8 mouse cellular contexts compared by ENCODE assay signal in genomic region chr10:81168521-81169244, GRCm38 (mm10). TPM values are rescaled to one million over a fixed set of nuclear protein-coding genes. Genes with fewer than 3 reads are reported as not detected.
DNase-seq lines count a peak whose midpoint lies in the region; ATAC-seq and TF ChIP-seq lines count a peak whose summit lies in the region.

No protein-coding gene starts in this region.

- H3K9ac ChIP-seq in hindbrain, postnatal 0 days (replicated peaks; ENCODE audit: low read length) = peak overlapping the region; percentile 53

- intact Hi-C loops in gastrocnemius, adult 2 months (cut with DNase I) = no loop called here
- intact Hi-C loops in left cerebral cortex, postnatal 25 days (cut with DNase I) = no loop called here

- peak; percentile 89 for DNase-seq in ZHBTc4 (ENCODE audit: low read depth, low spot score)
- peak; percentile 76 to 83 for DNase-seq in cerebellum, postnatal 36 days
- peak; percentile 91 for DNase-seq in gastrocnemius, adult 2 months
- DNase-seq in hindbrain, postnatal 0 days (ENCODE audit: low spot score) = peak; percentile 88
- DNase-seq in left cerebral cortex, postnatal 25 days (ENCODE audit: low spot score in 2 of 2) = peak; percentile 74 to 86
- peak; percentile 68 to 75 for DNase-seq in right cerebral cortex, postnatal 36 days (ENCODE audit: low spot score in 2 of 2)
- peak; percentile 87 for DNase-seq in yolk sac, embryonic 10.5 days (ENCODE audit: low spot score)

- WGBS in hindbrain, postnatal 0 days = 5% methylated on average over 29 of the region's 29 CpGs

- H3K4me1 ChIP-seq in hindbrain, postnatal 0 days (ENCODE audit: insufficient read depth, low read length) = peaks cover 12% of the 10 kb centered on the region; the same call in 1 of the 2 replicates

- H3K4me2 ChIP-seq in hindbrain, postnatal 0 days (ENCODE audit: low read depth, low read length) = peak overlapping the region; percentile 86

- H3K27me3 ChIP-seq in hindbrain, postnatal 0 days (ENCODE audit: insufficient read depth, low read length) = no peaks in the 10 kb centered on the region

- H3K36me3 ChIP-seq in hindbrain, postnatal 0 days (ENCODE audit: insufficient read depth, low read length) = no peaks in the 10 kb centered on the region

- H3K27ac ChIP-seq in gastrocnemius, adult 2 months = peak overlapping the region; percentile 96
- H3K27ac ChIP-seq in hindbrain, postnatal 0 days = peak overlapping the region; percentile 85

- TF ChIP-seq CTCF in gastrocnemius, adult 2 months (IDR thresholded peaks at IDR 0.05) = no peak
- TF ChIP-seq CTCF in hindbrain, postnatal 0 days (IDR thresholded peaks at IDR 0.05; ENCODE audit: low read depth) = no peak

- peak; percentile 28 for ATAC-seq in hindbrain, postnatal 0 days
- peak; percentile 66 for ATAC-seq in megakaryocyte-erythroid progenitor cell, adult 5-6 weeks (replicated peaks; ENCODE audit: low FRiP score, low TSS enrichment, poor library complexity, severe bottlenecking)

- no peaks in the 10 kb centered on the region for H3K9me3 ChIP-seq in hindbrain, postnatal 0 days (ENCODE audit: low read length)

- H3K4me3 ChIP-seq in gastrocnemius, adult 2 months = peak overlapping the region; percentile 97
- H3K4me3 ChIP-seq in hindbrain, postnatal 0 days (ENCODE audit: low read length) = peak overlapping the region; percentile 90

RNA-seq across cellular contexts. Expression of gene Pias4, which starts 1.0 kb away (rescaled TPM):
- total RNA-seq in gastrocnemius, adult 2 months (2021) = 10 to 100 TPM; 15.7 to 16.2 TPM
- 33.9 and 46.4 TPM in 2 replicates for total RNA-seq in hindbrain, postnatal 0 days (2014; rRNA removed)
- 32.0 and 33.7 TPM in 2 replicates for polyA plus RNA-seq in hindbrain, postnatal 0 days (2015; fragmentation: Nextera tagmentation; extraction: Ambion mirVana)
- total RNA-seq in left cerebral cortex, postnatal 25 days (2021) = 10 to 100 TPM; 26.6 to 28.7 TPM
- total RNA-seq in megakaryocyte-erythroid progenitor cell, adult 5-6 weeks (2014; fragmentation: Nextera tagmentation) = 14.8 and 15.2 TPM in 2 replicates
- total RNA-seq in megakaryocyte-erythroid progenitor cell, adult 5-6 weeks (2017) = 5.4 and 20.8 TPM in 2 replicates

RNA-seq across cellular contexts. Expression of gene Eef2, which starts 7.7 kb away (rescaled TPM):
- 1,000 to 10,000 TPM; 1,128 to 1,335 TPM for total RNA-seq in gastrocnemius, adult 2 months (2021)
- total RNA-seq in hindbrain, postnatal 0 days (2014; rRNA removed) = 2,095 and 2,196 TPM in 2 replicates
- 422 and 434 TPM in 2 replicates for polyA plus RNA-seq in hindbrain, postnatal 0 days (2015; fragmentation: Nextera tagmentation; extraction: Ambion mirVana)
- 100 to 1,000 TPM; 854 to 872 TPM for total RNA-seq in left cerebral cortex, postnatal 25 days (2021)
- total RNA-seq in megakaryocyte-erythroid progenitor cell, adult 5-6 weeks (2014; fragmentation: Nextera tagmentation) = 1,282 and 1,455 TPM in 2 replicates
- 1,743 and 1,799 TPM in 2 replicates for total RNA-seq in megakaryocyte-erythroid progenitor cell, adult 5-6 weeks (2017)

RNA-seq across cellular contexts. Expression of gene Dapk3, which starts 14.1 kb away (rescaled TPM):
- total RNA-seq in gastrocnemius, adult 2 months (2021) = 10 to 100 TPM; 22.1 to 24.9 TPM
- 69.7 and 80.9 TPM in 2 replicates for total RNA-seq in hindbrain, postnatal 0 days (2014; rRNA removed)
- 52.3 and 56.1 TPM in 2 replicates for polyA plus RNA-seq in hindbrain, postnatal 0 days (2015; fragmentation: Nextera tagmentation; extraction: Ambion mirVana)
- total RNA-seq in left cerebral cortex, postnatal 25 days (2021) = 10 to 100 TPM; 71.3 to 77.7 TPM
- 27.7 and 51.7 TPM in 2 replicates for total RNA-seq in megakaryocyte-erythroid progenitor cell, adult 5-6 weeks (2014; fragmentation: Nextera tagmentation)
- total RNA-seq in megakaryocyte-erythroid progenitor cell, adult 5-6 weeks (2017) = 16.2 and 30.9 TPM in 2 replicates

RNA-seq across cellular contexts. Expression of gene 4930442H23Rik, which starts 15.0 kb away (rescaled TPM):
- not detected for total RNA-seq in gastrocnemius, adult 2 months (2021)
- total RNA-seq in hindbrain, postnatal 0 days (2014; rRNA removed) = not detected in 2 replicates
- 0.26 TPM in 1 of 2 replicates, not detected in the other for polyA plus RNA-seq in hindbrain, postnatal 0 days (2015; fragmentation: Nextera tagmentation; extraction: Ambion mirVana)
- not detected for total RNA-seq in left cerebral cortex, postnatal 25 days (2021)
- total RNA-seq in megakaryocyte-erythroid progenitor cell, adult 5-6 weeks (2014; fragmentation: Nextera tagmentation) = not detected in 2 replicates
- total RNA-seq in megakaryocyte-erythroid progenitor cell, adult 5-6 weeks (2017) = not detected in 2 replicates

RNA-seq across cellular contexts. Expression of gene Nmrk2, which starts 33.2 kb away (rescaled TPM):
- 10 to 100 TPM; 59.7 to 72.8 TPM for total RNA-seq in gastrocnemius, adult 2 months (2021)
- 0.31 and 0.58 TPM in 2 replicates for total RNA-seq in hindbrain, postnatal 0 days (2014; rRNA removed)
- polyA plus RNA-seq in hindbrain, postnatal 0 days (2015; fragmentation: Nextera tagmentation; extraction: Ambion mirVana) = 0.15 and 0.25 TPM in 2 replicates
- total RNA-seq in left cerebral cortex, postnatal 25 days (2021) = under 1 TPM in 1 of 2 experiments, not detected in 1; 0.23 TPM
- not detected in 2 replicates for total RNA-seq in megakaryocyte-erythroid progenitor cell, adult 5-6 weeks (2014; fragmentation: Nextera tagmentation)
- not detected in 2 replicates for total RNA-seq in megakaryocyte-erythroid progenitor cell, adult 5-6 weeks (2017)

Comparison
In these comparisons a context has a peak if more than half of its experiments do, and no peak if none do; other contexts are left out.
1. Peak in every context shown above with its lines: DNase-seq, ATAC-seq, H3K4me3 ChIP-seq and H3K27ac ChIP-seq.